Mouse (Mus musculus) limb, embryonic 10.5 days (tissue): ENCODE results near the gene Scgn. TPM values are rescaled to one million over a fixed set of nuclear protein-coding genes. Genes with fewer than 3 reads are reported as not detected.

ENCODE experiments used
- DNase-seq: peaks from one replicate; pipeline ENCODE4 v3.0.0-alpha.2; 2017; ENCODE audit warnings: low spot score
- H3K27ac ChIP-seq: fragments of 300-500 bp; sonication (generic); 2 replicates; pipeline ENCODE4 v1.5.1; 2016; ENCODE audit warnings: mild to moderate bottlenecking
- H3K27me3 ChIP-seq: fragments of 300-500 bp; sonication (generic); 2 replicates; pipeline ENCODE4 v1.6.1; 2016; ENCODE audit warnings: low read depth, mild to moderate bottlenecking; ENCODE audit not compliant: poor library complexity, severe bottlenecking
- H3K36me3 ChIP-seq: fragments of 300-500 bp; sonication (generic); 2 replicates; pipeline ENCODE4 v1.6.1; 2016; ENCODE audit warnings: mild to moderate bottlenecking, moderate library complexity
- H3K4me1 ChIP-seq: fragments of 300-500 bp; sonication (generic); 2 replicates; pipeline ENCODE4 v1.6.1; 2016
- H3K4me3 ChIP-seq: fragments of 300-500 bp; sonication (generic); 2 replicates; pipeline ENCODE4 v1.5.1; 2016; ENCODE audit warnings: mild to moderate bottlenecking, moderate library complexity
- H3K9me3 ChIP-seq: fragments of 300-500 bp; sonication (generic); replicated peaks from 2 replicates; pipeline ENCODE4 v1.6.1; 2016; ENCODE audit warnings: mild to moderate bottlenecking
- WGBS: fragments of 180-500 bp; shearing (Covaris S2); methylation state at CpG from one replicate; pipeline ENCODE4 v1.1.7; 2016; 5-methylcytosine and 5-hydroxymethylcytosine counted together
- polyA plus RNA-seq: library from polyadenylated mRNA; unstranded; fragments of >200 nt; fragmentation: Nextera tagmentation; extraction: Ambion mirVana; gene quantifications from 2 replicates; pipeline ENCODE4 v1.2.1, GENCODE M21; 2016

The Scgn gene
- polyA plus RNA-seq = not detected in 2 replicates

GRCm38 (mm10) chr13:23990928-23991327 is at the start of gene Scgn:
Gene Scgn (minus strand): TSS chr13:23991214.
- DNase-seq = peak; percentile 88
- under 1% methylated on average over 20 of the region's 20 CpGs for WGBS
- no peak within 1 kb of the TSS for H3K27ac ChIP-seq
- no peaks in the 10 kb centered on the region for H3K36me3 ChIP-seq
- no peak within 1 kb of the TSS for H3K4me3 ChIP-seq
- H3K9me3 ChIP-seq = no peaks in the 10 kb centered on the region
- peaks cover 35% of the 10 kb centered on the region for H3K27me3 ChIP-seq
- H3K4me1 ChIP-seq = peaks cover 11% of the 10 kb centered on the region

GRCm38 (mm10) chr13:24040221-24040620 is 49.2 kb upstream of the Scgn start:
- no peaks in the 10 kb centered on the region; the same call in 1 of the 2 replicates for H3K4me1 ChIP-seq
- WGBS = 88% methylated on average over 7 of the region's 7 CpGs
- H3K9me3 ChIP-seq = no peaks in the 10 kb centered on the region
- H3K36me3 ChIP-seq = peaks cover 10% of the 10 kb centered on the region; the same call in 1 of the 2 replicates
- no peaks in the 10 kb centered on the region for H3K27me3 ChIP-seq
- DNase-seq = no peak
- no peak overlapping the region for H3K27ac ChIP-seq
- no peak overlapping the region for H3K4me3 ChIP-seq

GRCm38 (mm10) chr13:24037502-24037901 is 46.5 kb upstream of the Scgn start:
- H3K36me3 ChIP-seq = peaks cover 5% of the 10 kb centered on the region; the same call in 1 of the 2 replicates
- no peak overlapping the region for H3K4me3 ChIP-seq
- H3K9me3 ChIP-seq = no peaks in the 10 kb centered on the region
- no peaks in the 10 kb centered on the region; the same call in 1 of the 2 replicates for H3K4me1 ChIP-seq
- no peak overlapping the region for H3K27ac ChIP-seq
- no peak for DNase-seq
- H3K27me3 ChIP-seq = no peaks in the 10 kb centered on the region
- WGBS = 95% methylated on average over 3 of the region's 3 CpGs

- Histone ChIP-seq H3K27me3 (no peaks in the 10 kb centered on the region), H3K4me1 (no peaks in the 10 kb centered on the region; the same call in 1 of the 2 replicates), H3K9me3 (no peaks in the 10 kb centered on the region), H3K4me3 (no peak overlapping the region), H3K36me3 (peaks cover 4% of the 10 kb centered on the region; the same call in 1 of the 2 replicates), H3K27ac (no peak overlapping the region)
- no peak for DNase-seq
- WGBS = 85% methylated on average over 18 of the region's 18 CpGs
These were observed 45.1 kb upstream of the Scgn start for GRCm38 (mm10) chr13:24036150-24036549.

- no peaks in the 10 kb centered on the region for H3K9me3 ChIP-seq
- H3K27me3 ChIP-seq = no peaks in the 10 kb centered on the region
- H3K36me3 ChIP-seq = no peaks in the 10 kb centered on the region; the same call in 1 of the 2 replicates
- no peak overlapping the region for H3K4me3 ChIP-seq
- 71% methylated on average over 5 of the region's 5 CpGs for WGBS
- H3K4me1 ChIP-seq = peaks cover 4% of the 10 kb centered on the region; the same call in 1 of the 2 replicates
- no peak overlapping the region for H3K27ac ChIP-seq
- no peak for DNase-seq
These were observed 36.5 kb upstream of the Scgn start for GRCm38 (mm10) chr13:24027191-24028170.

GRCm38 (mm10) chr13:24018515-24018914 is 27.5 kb upstream of the Scgn start:
- no peaks in the 10 kb centered on the region for H3K27me3 ChIP-seq
- no peaks in the 10 kb centered on the region for H3K4me1 ChIP-seq
- no peaks in the 10 kb centered on the region for H3K9me3 ChIP-seq
- DNase-seq = no peak
- no peak overlapping the region for H3K4me3 ChIP-seq
- WGBS = 92% methylated on average over 4 of the region's 4 CpGs
- no peaks in the 10 kb centered on the region for H3K36me3 ChIP-seq
- no peak overlapping the region for H3K27ac ChIP-seq

GRCm38 (mm10) chr13:24005528-24005927 is 14.5 kb upstream of the Scgn start:
- Histone ChIP-seq H3K4me1 (no peaks in the 10 kb centered on the region), H3K4me3 (no peak overlapping the region)
- 84% methylated on average over 2 of the region's 2 CpGs for WGBS

GRCm38 (mm10) chr13:24001797-24002196 is 10.8 kb upstream of the Scgn start:
- no peaks in the 10 kb centered on the region for H3K36me3 ChIP-seq
- no peaks in the 10 kb centered on the region for H3K4me1 ChIP-seq
- no peaks in the 10 kb centered on the region for H3K27me3 ChIP-seq
- no peak for DNase-seq
- H3K4me3 ChIP-seq = no peak overlapping the region
- H3K9me3 ChIP-seq = no peaks in the 10 kb centered on the region
- WGBS = 71% methylated on average over 2 of the region's 2 CpGs
- H3K27ac ChIP-seq = no peak overlapping the region

More at GRCm38 (mm10) chr13:24005528-24005927, 14.5 kb upstream of the Scgn start:
- no peak for DNase-seq
- H3K9me3 ChIP-seq = no peaks in the 10 kb centered on the region
- no peak overlapping the region for H3K27ac ChIP-seq
- no peaks in the 10 kb centered on the region for H3K27me3 ChIP-seq
- H3K36me3 ChIP-seq = no peaks in the 10 kb centered on the region

- Histone ChIP-seq H3K4me3 (no peak overlapping the region), H3K27ac (no peak overlapping the region), H3K4me1 (no peaks in the 10 kb centered on the region), H3K27me3 (no peaks in the 10 kb centered on the region), H3K36me3 (no peaks in the 10 kb centered on the region), H3K9me3 (no peaks in the 10 kb centered on the region)
- 80% methylated on average over 2 of the region's 2 CpGs for WGBS
- DNase-seq = no peak
These were observed 10.1 kb upstream of the Scgn start for GRCm38 (mm10) chr13:24001081-24001480.

GRCm38 (mm10) chr13:23998826-23999225 is 7.8 kb upstream of the Scgn start:
- DNase-seq = no peak
- Histone ChIP-seq H3K27me3 (peaks cover 9% of the 10 kb centered on the region), H3K36me3 (no peaks in the 10 kb centered on the region), H3K9me3 (no peaks in the 10 kb centered on the region), H3K4me1 (no peaks in the 10 kb centered on the region), H3K27ac (no peak overlapping the region), H3K4me3 (no peak overlapping the region)
- 64% methylated on average over 2 of the region's 2 CpGs for WGBS

- no peaks in the 10 kb centered on the region for H3K9me3 ChIP-seq
- H3K4me1 ChIP-seq = peaks cover 11% of the 10 kb centered on the region
- no peak overlapping the region for H3K4me3 ChIP-seq
- DNase-seq = no peak
- H3K36me3 ChIP-seq = no peaks in the 10 kb centered on the region
- H3K27ac ChIP-seq = no peak overlapping the region
- peaks cover 35% of the 10 kb centered on the region for H3K27me3 ChIP-seq
- 80% methylated on average over 3 of the region's 3 CpGs for WGBS
These were observed 3.7 kb upstream of the Scgn start for GRCm38 (mm10) chr13:23994756-23995155.

GRCm38 (mm10) chr13:23994024-23994423 is 3.0 kb upstream of the Scgn start:
- Histone ChIP-seq H3K27ac (no peak overlapping the region), H3K4me1 (peaks cover 11% of the 10 kb centered on the region), H3K27me3 (peaks cover 35% of the 10 kb centered on the region), H3K9me3 (no peaks in the 10 kb centered on the region), H3K36me3 (no peaks in the 10 kb centered on the region), H3K4me3 (no peak overlapping the region)
- DNase-seq = no peak
- WGBS = 13% methylated on average over 9 of the region's 9 CpGs

- Histone ChIP-seq H3K27ac (no peak overlapping the region), H3K4me1 (peaks cover 11% of the 10 kb centered on the region), H3K4me3 (no peak overlapping the region), H3K27me3 (peaks cover 35% of the 10 kb centered on the region), H3K36me3 (no peaks in the 10 kb centered on the region), H3K9me3 (no peaks in the 10 kb centered on the region)
- DNase-seq = no peak
- 18% methylated on average over 5 of the region's 5 CpGs for WGBS
These were observed 563 bp downstream of the Scgn start for GRCm38 (mm10) chr13:23990451-23990850.
